Mouse (Mus musculus) CD4-positive helper T cell, adult 2 months (primary cell): ENCODE data around the gene Mcrip2.

Experiments
- DNase-seq: peaks from one replicate; pipeline ENCODE4 v3.0.0-alpha.2; 2012; ENCODE audit warnings: low read depth, missing footprints, low spot score

Gene Mcrip2

GRCm38 (mm10) chr17:25817662-25818061, 50.9 kb downstream of the Mcrip2 start:
- DNase-seq, result no peak
